Mouse (Mus musculus) frontal cortex, adult 2 months (tissue): ENCODE measurements around the gene Cdhr3. TPM values are rescaled to one million over a fixed set of nuclear protein-coding genes. Genes with fewer than 3 reads are reported as not detected.
"Not testable (repeated sequence)": the region's sequence is repeated elsewhere in the genome, so short reads cannot be mapped to it uniquely, and the experiment has no call there.

Experiments used
- DNase-seq, 2 experiments: peaks; one replicate each; pipeline ENCODE4 v3.0.0; 2022; ENCODE audit warnings: low spot score in 1 of 2; ENCODE audit errors: extremely low spot score in 1 of 2
- polyA plus RNA-seq: library from polyadenylated mRNA; depleted of rRNA; stranded (reverse); fragments of >200 nt; gene quantifications from 2 replicates; pipeline ENCODE4 v1.2.3, GENCODE M21; 2012; rRNA removed

The Cdhr3 gene
- polyA plus RNA-seq, 1 experiment = 8.8 TPM

GRCm38 (mm10) chr12:33008305-33009110 lies 84.2 kb downstream of the Cdhr3 start:
- DNase-seq = no peak

DNA sequence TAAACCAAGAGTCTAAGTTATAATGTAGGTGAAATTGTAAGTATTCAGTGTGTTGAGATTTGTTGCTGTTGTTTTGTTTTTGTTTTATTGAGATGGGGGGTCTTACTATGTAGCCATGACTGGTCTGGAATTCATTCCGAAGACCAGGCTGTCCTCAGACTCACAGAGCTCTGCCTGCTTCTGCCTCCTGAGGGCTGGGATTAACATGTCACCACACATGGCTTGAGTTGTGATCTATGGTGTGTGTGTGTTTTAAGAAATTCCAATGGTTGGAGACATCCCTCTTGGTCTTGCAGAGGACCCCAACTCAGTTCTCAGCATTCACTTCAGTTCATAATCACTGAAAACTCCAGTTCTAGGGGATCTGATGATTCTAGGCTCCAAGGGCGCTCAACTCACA lies 85.5 kb downstream of the Cdhr3 start:
- no peak for DNase-seq

GRCm38 (mm10) chr12:33005858-33006257 lies 86.8 kb downstream of the Cdhr3 start:
- DNase-seq = no peak

DNA sequence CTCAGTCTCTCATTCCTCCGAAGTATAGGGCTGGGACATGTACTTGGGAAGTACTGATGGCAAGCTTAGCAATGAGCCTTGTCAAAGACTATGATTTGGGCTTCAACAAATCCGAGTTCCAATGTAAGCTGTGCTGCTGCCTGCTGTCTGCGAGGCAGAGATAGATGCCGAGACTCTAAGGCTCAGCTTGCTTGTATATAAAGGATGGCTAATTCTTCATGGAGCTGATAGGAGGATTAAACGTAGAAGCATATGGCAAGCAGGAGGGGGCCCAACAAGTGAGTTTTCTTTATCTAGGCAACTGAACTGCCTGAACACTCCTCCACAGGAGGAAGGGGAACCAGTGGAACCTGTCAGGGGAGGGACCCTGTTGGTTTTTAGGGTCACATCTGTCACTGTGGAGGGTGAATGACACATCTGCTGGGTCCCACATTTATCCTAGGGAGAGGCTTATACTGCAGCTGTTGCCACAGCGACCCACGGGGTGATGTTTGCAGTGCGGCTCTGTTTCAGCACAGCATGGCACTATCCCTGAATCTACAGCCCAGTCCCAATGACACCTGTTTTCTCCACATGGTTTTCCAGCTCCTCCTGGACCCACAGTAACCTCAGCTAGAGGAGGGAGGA lies 89.2 kb downstream of the Cdhr3 start:
- no peak for DNase-seq

DNA sequence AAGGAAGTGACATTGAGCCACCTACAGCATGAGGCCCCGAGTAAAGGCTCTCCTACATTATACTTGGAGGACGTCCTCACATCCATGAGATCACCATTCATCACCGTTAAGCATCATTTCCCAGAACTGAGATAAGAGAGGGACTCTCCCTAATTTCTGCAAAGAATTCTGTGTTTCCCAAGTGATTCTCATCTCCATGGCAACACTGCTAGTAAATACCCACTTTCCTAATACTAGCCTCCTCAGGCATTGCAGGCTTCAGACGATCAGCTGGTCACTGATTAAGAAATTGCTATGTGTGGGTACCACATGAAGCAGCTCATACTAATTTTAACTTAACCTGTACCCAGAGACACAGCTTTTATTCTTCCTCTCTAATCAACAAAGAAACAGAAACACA lies 92.3 kb downstream of the Cdhr3 start:
- DNase-seq = no peak

- DNase-seq = not testable (repeated sequence)
Measured at GRCm38 (mm10) chr12:32999778-33000177, 92.9 kb downstream of the Cdhr3 start.

GRCm38 (mm10) chr12:32998766-32999165 lies 93.9 kb downstream of the Cdhr3 start:
- no peak for DNase-seq

- no peak for DNase-seq
Measured at GRCm38 (mm10) chr12:32995081-32995834, 97.4 kb downstream of the Cdhr3 start.

DNA sequence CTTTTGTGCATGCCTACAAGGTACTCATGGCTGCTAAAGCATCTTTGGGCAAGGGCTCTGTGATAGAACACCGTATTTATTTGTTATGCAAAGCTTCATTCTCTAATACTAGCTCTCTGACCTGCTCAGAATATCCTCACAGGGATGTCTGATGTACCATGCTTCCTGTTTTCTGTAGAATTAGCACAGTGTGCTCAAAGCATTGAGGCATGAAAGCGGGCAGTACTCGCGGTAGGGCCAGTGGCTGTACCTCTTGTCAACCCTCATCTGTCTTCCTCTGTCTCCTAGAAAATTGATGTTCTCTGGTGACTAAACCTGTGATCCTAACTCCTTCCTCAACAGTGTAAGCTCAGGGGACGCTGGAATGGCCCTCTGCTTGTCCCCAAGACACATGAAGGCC lies 98.6 kb downstream of the Cdhr3 start:
- no peak for DNase-seq

GRCm38 (mm10) chr12:32989731-32990130 lies 102.9 kb downstream of the Cdhr3 start:
- peak in 1 of 2 experiments; percentile 46 for DNase-seq

DNA sequence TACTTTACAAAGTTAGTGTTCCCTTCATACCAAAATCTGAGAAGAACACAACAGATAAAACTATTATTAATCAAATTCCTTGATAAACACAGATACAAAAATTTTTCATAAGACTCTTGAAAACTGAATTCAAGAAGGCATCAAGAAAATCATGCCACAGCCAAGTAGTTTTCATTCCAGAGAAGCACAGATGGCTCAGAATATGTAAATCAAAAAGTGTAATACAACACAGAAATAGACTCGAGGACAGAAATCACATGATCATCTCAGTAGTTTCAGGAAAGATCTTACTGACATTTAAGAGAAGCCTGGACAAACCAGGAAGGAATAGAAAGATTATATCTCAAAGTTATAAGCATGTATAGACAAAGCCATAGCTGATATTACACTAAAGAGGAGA lies 106.4 kb downstream of the Cdhr3 start:
- peak in 1 of 2 experiments; percentile 61 for DNase-seq

Other genes starting within 250 kb of the Cdhr3 start
- gene Sypl, start 139.0 kb downstream of the Cdhr3 start, polyA plus RNA-seq = 41.6 and 44.5 TPM in 2 replicates
- gene Atxn7l1, start 54.8 kb upstream of the Cdhr3 start, polyA plus RNA-seq = 37.0 and 43.7 TPM in 2 replicates